Mouse (Mus musculus) erythroblast, embryonic 14.5 days (primary cell): ENCODE measurements around the gene C1qtnf1.

Source experiments
- GATA1 ChIP-seq: IDR thresholded peaks from 2 replicates; pipeline ENCODE4 v1.6.1; 2012; ENCODE audit warnings: low read length, inconsistent platforms, mixed read lengths
- TAL1 ChIP-seq: IDR thresholded peaks from 3 replicates; pipeline ENCODE4 v1.6.1; 2012; ENCODE audit warnings: low read length, inconsistent platforms, mixed read lengths

DNA sequence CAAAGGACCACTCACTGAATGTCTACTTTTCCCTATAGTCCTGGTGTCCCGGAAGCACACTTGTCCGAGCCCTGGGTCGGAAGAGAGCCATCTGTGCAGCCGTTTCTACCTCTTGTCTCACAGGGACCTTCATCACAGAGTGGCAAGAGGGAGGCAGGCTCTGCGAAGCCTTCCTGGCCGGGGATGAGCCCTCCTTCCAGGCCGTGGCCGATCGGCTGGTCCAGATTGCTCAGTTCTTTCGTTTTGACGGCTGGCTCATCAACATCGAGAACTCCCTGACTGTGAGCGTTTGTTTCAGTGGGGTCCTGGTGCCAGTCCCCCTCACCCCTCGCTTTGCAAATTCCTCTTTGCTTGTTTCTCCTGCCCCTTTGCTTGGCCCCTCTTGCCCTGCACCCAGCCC lies 53.7 kb downstream of the C1qtnf1 start:
- TF ChIP-seq TAL1 (no peak), GATA1 (no peak)
